Mouse (Mus musculus) neural tube, embryonic 15.5 days (tissue): ENCODE results near the gene Ptges3. TPM values are rescaled to one million over a fixed set of nuclear protein-coding genes. Genes with fewer than 3 reads are reported as not detected.
A peak's percentile ranks its signal among the peaks of the same experiment; 100 is the strongest.
"Not testable (repeated sequence)": the region's sequence is repeated elsewhere in the genome, so short reads cannot be mapped to it uniquely, and the experiment has no call there.

Experiments used
- ATAC-seq: fragments of 200-750 bp; cut with Nextera tagmentation; 2 replicates; pipeline ENCODE4 v1.8.0; 2017; ENCODE audit warnings: mild to moderate bottlenecking, moderate TSS enrichment, moderate library complexity; ENCODE audit not compliant: low FRiP score
- H3K27ac ChIP-seq: fragments of 300-500 bp; sonication (generic); replicated peaks from 2 replicates; pipeline ENCODE4 v1.5.1; 2015; ENCODE audit warnings: mild to moderate bottlenecking, inconsistent platforms
- H3K27me3 ChIP-seq: fragments of 300-500 bp; sonication (generic); replicated peaks from 2 replicates; pipeline ENCODE4 v1.6.1; 2015; ENCODE audit warnings: inconsistent platforms
- H3K36me3 ChIP-seq: fragments of 300-500 bp; sonication (generic); 2 replicates; pipeline ENCODE4 v1.6.1; 2015; ENCODE audit warnings: inconsistent platforms
- H3K4me1 ChIP-seq: fragments of 300-500 bp; sonication (generic); 2 replicates; pipeline ENCODE4 v1.6.1; 2015; ENCODE audit warnings: inconsistent platforms
- H3K4me2 ChIP-seq: fragments of 300-500 bp; sonication (generic); 2 replicates; pipeline ENCODE4 v1.6.1; 2015; ENCODE audit warnings: inconsistent platforms, mild to moderate bottlenecking, moderate library complexity
- H3K4me3 ChIP-seq: fragments of 300-500 bp; sonication (generic); replicated peaks from 2 replicates; pipeline ENCODE4 v1.5.1; 2015; ENCODE audit warnings: mild to moderate bottlenecking, inconsistent platforms
- H3K9ac ChIP-seq: fragments of 300-500 bp; sonication (generic); replicated peaks from 2 replicates; pipeline ENCODE4 v1.6.1; 2015; ENCODE audit warnings: mild to moderate bottlenecking, inconsistent platforms
- H3K9me3 ChIP-seq: fragments of 300-500 bp; sonication (generic); replicated peaks from 2 replicates; pipeline ENCODE4 v1.6.1; 2016; ENCODE audit warnings: inconsistent platforms
- WGBS: fragments of 180-500 bp; shearing (Covaris S2); methylation state at CpG from one replicate; pipeline ENCODE4 v1.1.7; 2015; ENCODE audit warnings: mixed read lengths; 5-methylcytosine and 5-hydroxymethylcytosine counted together
- polyA plus RNA-seq: library from polyadenylated mRNA; unstranded; fragments of >200 nt; fragmentation: Nextera tagmentation; extraction: Ambion mirVana; gene quantifications from 2 replicates; pipeline ENCODE4 v1.2.1, GENCODE M21; 2015

The Ptges3 gene
- polyA plus RNA-seq, 1 experiment from 2014 or later = 394 TPM

DNA sequence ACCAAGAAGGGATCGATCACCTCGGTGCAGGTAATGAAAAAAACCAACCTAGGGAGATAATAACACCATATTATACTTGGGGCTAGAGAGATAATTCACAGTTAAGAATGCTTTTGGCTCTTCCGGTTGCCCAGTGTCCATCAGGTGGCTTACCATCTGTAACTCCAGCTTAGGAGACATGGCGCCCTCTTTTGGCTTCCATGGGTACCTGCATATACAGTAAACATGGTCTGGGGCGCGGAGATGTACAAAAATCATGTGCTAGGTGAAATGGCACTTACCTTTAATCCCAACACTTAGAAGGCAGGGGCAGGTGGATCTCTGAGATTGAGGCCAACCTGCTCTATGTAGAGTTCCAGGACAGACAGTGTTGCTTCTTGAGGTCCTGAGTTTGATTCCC, 27.6 kb downstream of the Ptges3 start:
- WGBS = 77% methylated on average over 6 of the region's 6 CpGs
- ATAC-seq = no peak
- Histone ChIP-seq H3K4me2 (no peak overlapping the region), H3K27ac (no peak overlapping the region), H3K9me3 (no peaks in the 10 kb centered on the region), H3K4me1 (peaks cover 42% of the 10 kb centered on the region), H3K4me3 (no peak overlapping the region), H3K9ac (no peak overlapping the region), H3K27me3 (no peaks in the 10 kb centered on the region), H3K36me3 (peaks cover 58% of the 10 kb centered on the region)

GRCm38 (mm10) chr10:128087216-128087615, 28.5 kb downstream of the Ptges3 start:
- not testable (repeated sequence) for ATAC-seq, H3K9ac ChIP-seq, H3K27ac ChIP-seq, H3K4me3 ChIP-seq, H3K27me3 ChIP-seq, H3K9me3 ChIP-seq, H3K4me2 ChIP-seq
- Histone ChIP-seq H3K36me3 (peaks cover 58% of the 10 kb centered on the region), H3K4me1 (peaks cover 43% of the 10 kb centered on the region)
- 84% methylated on average over 2 of the region's 2 CpGs for WGBS

GRCm38 (mm10) chr10:128088181-128088580, 29.4 kb downstream of the Ptges3 start:
- WGBS = 94% methylated on average over 5 of the region's 5 CpGs
- H3K36me3 ChIP-seq = peaks cover 58% of the 10 kb centered on the region

GRCm38 (mm10) chr10:128089842-128090241, 31.1 kb downstream of the Ptges3 start:
- 71% methylated on average over 5 of the region's 5 CpGs for WGBS
- Histone ChIP-seq H3K4me1 (peaks cover 55% of the 10 kb centered on the region), H3K27ac (no peak overlapping the region), H3K4me3 (no peak overlapping the region), H3K9ac (no peak overlapping the region), H3K27me3 (no peaks in the 10 kb centered on the region), H3K4me2 (no peak overlapping the region), H3K9me3 (no peaks in the 10 kb centered on the region), H3K36me3 (peaks cover 56% of the 10 kb centered on the region)
- ATAC-seq = no peak

More at GRCm38 (mm10) chr10:128088181-128088580, 29.4 kb downstream of the Ptges3 start:
- Histone ChIP-seq H3K27me3 (no peaks in the 10 kb centered on the region), H3K9ac (no peak overlapping the region), H3K9me3 (no peaks in the 10 kb centered on the region), H3K4me3 (no peak overlapping the region), H3K27ac (no peak overlapping the region), H3K4me1 (peaks cover 46% of the 10 kb centered on the region), H3K4me2 (no peak overlapping the region)
- ATAC-seq = no peak

DNA sequence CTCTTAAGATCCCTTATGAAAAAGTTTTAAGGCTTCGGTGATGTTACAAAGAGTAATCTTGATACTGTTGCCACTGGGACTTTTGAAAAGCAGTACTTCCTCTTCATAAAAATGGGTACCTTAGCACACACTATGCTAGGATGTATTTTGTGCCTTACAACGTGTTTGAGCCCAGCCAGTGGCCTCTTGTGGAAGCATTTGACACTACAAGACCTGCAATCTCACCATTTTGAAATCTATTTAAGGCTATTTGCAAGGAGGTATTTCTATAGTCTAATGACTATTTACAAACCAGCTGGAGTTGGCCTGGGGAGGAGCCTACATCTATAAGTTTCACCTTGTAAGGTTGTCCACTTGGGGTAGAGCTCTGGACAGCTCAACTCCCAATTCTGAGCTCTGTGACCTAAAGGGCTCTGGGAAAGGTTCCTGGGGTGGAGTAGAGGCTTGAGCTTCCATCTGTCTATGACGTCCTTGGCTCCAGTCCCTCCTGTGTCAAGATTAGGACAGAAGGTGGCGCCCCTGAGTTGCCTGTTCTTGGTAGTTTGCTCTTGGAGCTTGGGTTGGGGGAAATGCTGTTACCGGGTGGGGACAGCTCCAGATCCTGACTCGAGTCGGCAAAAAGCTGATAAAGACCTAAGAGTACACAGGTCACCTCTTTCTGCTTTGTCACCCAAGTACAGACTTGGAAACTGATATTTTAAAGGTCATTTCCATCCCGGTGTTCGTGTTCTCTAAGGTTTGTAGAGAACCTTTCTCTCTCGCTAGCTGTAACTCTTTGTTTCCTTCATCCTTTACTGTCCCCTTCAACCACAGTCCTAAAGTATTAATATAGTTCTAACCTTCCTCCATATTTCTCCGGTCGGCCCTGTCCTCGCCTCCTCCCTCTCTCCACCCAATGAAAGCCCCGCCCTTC, 32.2 kb downstream of the Ptges3 start:
- H3K4me2 ChIP-seq = peak overlapping the region; percentile 78
- H3K27ac ChIP-seq = peak overlapping the region; percentile 90; the same call in 1 of the 2 replicates
- H3K4me3 ChIP-seq = peak overlapping the region; percentile 85
- peak; percentile 22 for ATAC-seq
- peak overlapping the region; percentile 79 for H3K9ac ChIP-seq
- H3K36me3 ChIP-seq = peaks cover 46% of the 10 kb centered on the region
- no peaks in the 10 kb centered on the region for H3K9me3 ChIP-seq
- H3K4me1 ChIP-seq = peaks cover 51% of the 10 kb centered on the region
- H3K27me3 ChIP-seq = no peaks in the 10 kb centered on the region
- 8% methylated on average over 14 of the region's 14 CpGs for WGBS

DNA sequence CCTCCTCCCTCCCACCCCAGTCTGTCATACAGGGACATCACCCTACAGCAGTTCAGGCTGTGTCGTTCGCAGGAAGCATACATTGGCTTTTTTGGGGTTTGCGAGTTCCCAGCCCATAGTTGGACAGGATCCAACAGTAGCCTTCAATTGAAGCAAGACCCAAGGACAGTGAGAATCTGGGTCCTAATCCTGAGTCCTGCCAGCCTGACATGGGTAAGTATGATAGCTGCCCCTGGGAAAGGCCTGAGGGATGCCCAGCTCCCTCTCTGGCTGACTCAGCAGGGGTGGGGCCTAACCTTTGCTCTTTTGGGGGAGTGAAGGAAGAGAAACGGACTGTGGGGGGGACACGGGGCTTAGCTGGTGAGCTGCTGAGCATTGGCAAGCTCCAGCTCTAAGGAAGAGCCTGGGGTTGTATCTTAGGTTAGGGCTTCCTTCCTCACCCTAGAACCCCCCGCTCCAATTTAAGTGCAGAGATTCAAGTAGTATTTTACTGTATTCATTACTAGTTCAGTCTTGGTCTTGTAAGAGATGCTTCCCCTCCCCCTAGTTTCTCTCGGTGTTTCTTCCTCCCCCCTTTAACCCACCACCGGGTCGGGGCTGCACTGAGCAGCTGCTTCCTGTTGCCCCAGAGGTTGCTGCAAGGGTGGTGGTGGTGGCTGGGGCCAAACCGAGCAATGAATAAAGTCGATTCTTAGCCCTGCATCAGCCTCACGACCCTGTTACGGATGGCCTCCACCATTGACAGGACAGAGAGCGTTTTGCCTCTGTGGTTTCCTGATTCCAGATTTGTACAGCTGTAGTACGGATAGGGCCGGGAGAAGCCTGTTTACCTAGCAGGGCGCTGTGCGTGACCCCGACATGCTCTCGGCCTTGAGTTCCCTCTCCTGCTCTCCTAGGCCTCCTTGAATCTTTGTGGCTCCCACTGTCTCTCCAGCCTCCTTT, 33.1 kb downstream of the Ptges3 start, which contains the start of gene Baz2a:
TSS of gene Baz2a (plus strand) at position 14 of the 942 bp plus-strand sequence.
- Histone ChIP-seq H3K36me3 (peaks cover 37% of the 10 kb centered on the region), H3K4me3 (peak within 1 kb of the TSS; percentile 85), H3K27ac (peak within 1 kb of the TSS; percentile 90), H3K27me3 (no peaks in the 10 kb centered on the region), H3K4me1 (peaks cover 51% of the 10 kb centered on the region), H3K4me2 (peak within 1 kb of the TSS; percentile 78), H3K9me3 (no peaks in the 10 kb centered on the region), H3K9ac (peak within 1 kb of the TSS; percentile 79)
- under 1% methylated on average over 20 of the region's 20 CpGs for WGBS
- peak; percentile 27; the same call in 1 of the 2 replicates for ATAC-seq

- no peaks in the 10 kb centered on the region for H3K9me3 ChIP-seq
- H3K4me2 ChIP-seq = peak overlapping the region; percentile 78
- H3K4me1 ChIP-seq = peaks cover 53% of the 10 kb centered on the region
These were observed 34.0 kb downstream of the Ptges3 start for GRCm38 (mm10) chr10:128092506-128093495.

DNA sequence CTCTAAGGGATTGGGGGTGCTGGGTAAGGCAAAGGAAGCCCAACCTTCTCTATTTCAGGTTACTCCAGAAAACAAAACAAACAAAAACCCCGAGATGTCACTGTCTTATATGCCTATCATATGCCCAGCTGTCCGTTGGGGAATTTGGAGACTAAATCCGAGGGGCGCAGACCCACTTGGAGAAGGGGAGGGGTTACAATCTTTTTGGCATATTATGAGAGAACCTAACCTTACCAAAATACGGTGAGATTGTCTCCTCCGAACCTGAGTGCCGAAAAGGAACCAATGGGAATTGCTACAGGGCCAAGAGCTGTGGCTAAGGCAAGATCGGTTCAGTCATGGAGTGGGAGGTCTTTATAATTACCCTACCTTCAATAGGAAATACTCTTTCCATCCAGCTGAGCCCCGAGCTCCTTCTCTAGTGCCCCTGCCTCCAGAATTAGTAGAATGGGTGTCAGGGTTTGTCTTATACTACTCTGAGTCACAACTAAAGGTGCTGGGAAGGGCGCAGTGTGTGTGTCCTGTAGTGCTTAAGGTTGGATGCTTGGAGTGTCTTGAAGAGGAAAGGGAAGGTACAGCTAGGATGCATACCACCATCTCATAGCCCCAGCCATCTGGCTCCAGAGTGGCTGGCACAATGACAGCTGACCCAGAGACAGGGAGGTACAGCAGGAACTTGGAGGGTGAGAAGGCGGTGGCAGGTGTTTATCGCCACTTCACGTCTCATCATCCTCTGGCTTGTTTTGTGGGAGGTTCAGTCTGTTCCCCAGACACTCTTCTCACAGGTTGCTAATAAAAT, 34.9 kb downstream of the Ptges3 start:
- peaks cover 62% of the 10 kb centered on the region for H3K4me1 ChIP-seq
- no peaks in the 10 kb centered on the region for H3K9me3 ChIP-seq
- WGBS = 24% methylated on average over 13 of the region's 13 CpGs
- ATAC-seq = no peak
- H3K4me2 ChIP-seq = peak overlapping the region; percentile 78
- H3K27me3 ChIP-seq = no peaks in the 10 kb centered on the region
- H3K9ac ChIP-seq = peak overlapping the region; percentile 79
- H3K27ac ChIP-seq = peak overlapping the region; percentile 90
- peaks cover 20% of the 10 kb centered on the region for H3K36me3 ChIP-seq
- H3K4me3 ChIP-seq = peak overlapping the region; percentile 85

More at GRCm38 (mm10) chr10:128092506-128093495, 34.0 kb downstream of the Ptges3 start:
- Histone ChIP-seq H3K36me3 (peaks cover 29% of the 10 kb centered on the region), H3K4me3 (peak overlapping the region; percentile 85), H3K27ac (peak overlapping the region; percentile 90), H3K9ac (peak overlapping the region; percentile 79), H3K27me3 (no peaks in the 10 kb centered on the region)
- ATAC-seq = peak; percentile 60
- under 1% methylated on average over 76 of the region's 88 CpGs for WGBS

GRCm38 (mm10) chr10:128094340-128094968, 35.7 kb downstream of the Ptges3 start:
- Histone ChIP-seq H3K27me3 (no peaks in the 10 kb centered on the region), H3K4me2 (peak overlapping the region; percentile 78), H3K4me1 (peaks cover 66% of the 10 kb centered on the region), H3K27ac (0 out of 2 replicates have a peak overlapping the region, but pooled peaks have one; percentile 28), H3K4me3 (peak overlapping the region; percentile 85), H3K36me3 (peaks cover 13% of the 10 kb centered on the region), H3K9ac (peak overlapping the region; percentile 20; the same call in 1 of the 2 replicates), H3K9me3 (no peaks in the 10 kb centered on the region)
- ATAC-seq = no peak
- 12% methylated on average over 19 of the region's 19 CpGs for WGBS
